Mouse (Mus musculus): ENCODE data around the gene Tll2. TPM values are rescaled to one million over a fixed set of nuclear protein-coding genes. Genes with fewer than 3 reads are reported as not detected.
A peak's percentile ranks its signal among the peaks of the same experiment; 100 is the strongest.

The Tll2 gene
- polyA plus RNA-seq, 1 experiment from 2014 or later, result not detected

DNA sequence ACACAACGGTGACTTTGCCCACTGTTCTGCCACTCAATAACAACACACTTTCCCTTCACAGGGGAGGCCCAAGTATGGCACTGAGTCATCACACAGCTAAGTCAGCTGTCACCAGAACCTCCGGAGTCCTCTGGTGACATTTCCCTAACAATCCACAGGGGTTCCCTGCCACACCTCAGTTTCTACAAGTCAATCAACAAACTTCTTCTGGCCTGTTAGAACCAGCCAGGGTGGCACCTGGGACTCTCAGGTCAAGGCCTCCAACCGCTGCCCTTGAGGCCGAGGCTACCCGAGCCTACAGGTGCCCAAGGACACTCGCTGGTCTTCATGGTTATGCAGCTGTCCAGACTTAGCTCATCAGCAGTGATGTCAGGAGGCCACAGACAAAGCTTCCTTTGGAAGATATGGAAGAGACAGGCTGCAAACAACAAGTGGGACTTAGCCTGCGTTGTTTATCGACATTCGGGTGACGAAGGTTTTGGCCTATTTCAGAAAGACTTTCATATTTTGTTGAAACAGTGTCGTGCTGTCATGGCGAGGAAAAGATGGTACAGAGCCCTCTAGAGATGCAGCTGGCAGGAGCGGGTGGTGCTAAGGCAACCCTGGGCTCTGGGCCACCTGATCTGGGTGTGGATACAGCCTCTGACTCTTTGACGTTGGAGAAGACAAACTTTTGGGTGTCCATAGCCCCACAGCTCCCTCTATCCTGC lies 132.7 kb downstream of the Tll2 start:
- Histone ChIP-seq H3K4me3 (replicated peaks; ENCODE audit: low read depth, low read length) (no peak overlapping the region), H3K4me2 (ENCODE audit: low read length) (no peak overlapping the region), H3K27me3 (ENCODE audit: insufficient read depth, low read length) (no peaks in the 10 kb centered on the region), H3K27ac (no peak overlapping the region), H3K36me3 (ENCODE audit: insufficient read depth, low read length) (no peaks in the 10 kb centered on the region), H3K9me3 (replicated peaks; ENCODE audit: low read length) (no peaks in the 10 kb centered on the region), H3K9ac (ENCODE audit: low read depth, low read length) (no peak overlapping the region), H3K4me1 (replicated peaks; ENCODE audit: insufficient read depth, low read length) (no peaks in the 10 kb centered on the region)
- no peak for DNase-seq (ENCODE audit: low spot score)
- WGBS, result 84% methylated on average over 14 of the region's 14 CpGs
- TF ChIP-seq CTCF (IDR thresholded peaks at IDR 0.05; ENCODE audit: low read depth), result no peak
- no peak for ATAC-seq (replicated peaks; ENCODE audit: low FRiP score, low read depth)

GRCm38 (mm10) chr19:41071500-41071899 lies 135.1 kb downstream of the Tll2 start:
- Histone ChIP-seq H3K27ac (no peak overlapping the region), H3K27me3 (ENCODE audit: insufficient read depth, low read length) (no peaks in the 10 kb centered on the region), H3K9ac (ENCODE audit: low read depth, low read length) (no peak overlapping the region), H3K4me2 (ENCODE audit: low read length) (no peak overlapping the region), H3K4me1 (replicated peaks; ENCODE audit: insufficient read depth, low read length) (no peaks in the 10 kb centered on the region), H3K4me3 (replicated peaks; ENCODE audit: low read depth, low read length) (no peak overlapping the region), H3K9me3 (replicated peaks; ENCODE audit: low read length) (no peaks in the 10 kb centered on the region), H3K36me3 (ENCODE audit: insufficient read depth, low read length) (no peaks in the 10 kb centered on the region)
- peak; percentile 93 for DNase-seq (ENCODE audit: low spot score)
- 8% methylated on average over 8 of the region's 8 CpGs for WGBS
- ATAC-seq (replicated peaks; ENCODE audit: low FRiP score, low read depth), result no peak
- peak; percentile 100 for TF ChIP-seq CTCF (IDR thresholded peaks at IDR 0.05; ENCODE audit: low read depth)

DNA sequence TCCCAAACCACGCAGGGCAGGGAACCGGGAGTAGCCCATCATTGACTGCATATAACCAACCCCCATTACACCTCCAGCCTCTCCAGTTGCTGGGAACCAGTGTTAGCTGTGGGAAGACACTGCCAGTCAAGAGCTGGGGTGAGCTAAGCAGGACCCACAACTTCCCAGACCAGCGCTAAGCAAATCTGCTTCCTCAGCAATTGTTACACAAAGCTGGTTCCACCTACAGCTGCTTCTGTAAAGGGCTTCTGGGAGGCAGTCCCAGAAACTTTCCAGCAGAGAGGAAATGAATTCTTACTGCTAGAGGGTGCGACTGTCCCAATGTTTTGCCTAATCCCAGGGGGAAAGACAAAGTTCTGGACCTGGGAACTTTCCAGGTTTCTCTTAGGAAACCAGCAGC lies 151.9 kb downstream of the Tll2 start:
- Histone ChIP-seq H3K27me3 (ENCODE audit: insufficient read depth, low read length) (no peaks in the 10 kb centered on the region), H3K4me3 (replicated peaks; ENCODE audit: low read depth, low read length) (no peak overlapping the region), H3K27ac (no peak overlapping the region), H3K36me3 (ENCODE audit: insufficient read depth, low read length) (no peaks in the 10 kb centered on the region), H3K4me2 (ENCODE audit: low read length) (no peak overlapping the region), H3K4me1 (replicated peaks; ENCODE audit: insufficient read depth, low read length) (no peaks in the 10 kb centered on the region), H3K9me3 (replicated peaks; ENCODE audit: low read length) (no peaks in the 10 kb centered on the region), H3K9ac (ENCODE audit: low read depth, low read length) (no peak overlapping the region)
- DNase-seq (ENCODE audit: low spot score) (no peak), ATAC-seq (replicated peaks; ENCODE audit: low FRiP score, low read depth) (no peak)
- TF ChIP-seq CTCF (IDR thresholded peaks at IDR 0.05; ENCODE audit: low read depth), result no peak
- 43% methylated on average over 4 of the region's 4 CpGs for WGBS

DNA sequence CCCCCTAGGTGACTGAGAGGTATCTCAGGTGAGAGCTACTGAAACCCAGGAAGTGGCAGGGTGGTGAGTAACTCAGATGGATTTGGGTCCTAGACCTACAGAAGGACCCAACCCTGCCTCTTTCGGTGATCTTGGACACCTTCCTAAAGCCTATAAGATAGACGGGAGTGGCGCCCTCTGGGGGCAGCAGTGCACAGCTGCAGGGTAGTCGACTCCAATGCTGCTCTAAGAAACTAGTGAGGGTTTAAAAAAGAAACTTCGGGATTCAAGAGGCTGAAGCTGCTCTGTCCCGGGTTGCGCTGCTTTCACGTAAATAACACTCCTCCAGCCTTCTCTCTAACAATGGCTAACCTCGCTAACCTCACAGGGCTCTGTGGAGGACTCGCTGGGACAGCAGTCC lies 153.1 kb downstream of the Tll2 start:
- Histone ChIP-seq H3K9ac (ENCODE audit: low read depth, low read length) (no peak overlapping the region), H3K27me3 (ENCODE audit: insufficient read depth, low read length) (no peaks in the 10 kb centered on the region), H3K36me3 (ENCODE audit: insufficient read depth, low read length) (no peaks in the 10 kb centered on the region), H3K4me3 (replicated peaks; ENCODE audit: low read depth, low read length) (no peak overlapping the region), H3K9me3 (replicated peaks; ENCODE audit: low read length) (no peaks in the 10 kb centered on the region), H3K27ac (0 out of 2 replicates have a peak overlapping the region, but pooled peaks have one; percentile 37), H3K4me1 (replicated peaks; ENCODE audit: insufficient read depth, low read length) (no peaks in the 10 kb centered on the region), H3K4me2 (ENCODE audit: low read length) (no peak overlapping the region)
- 34% methylated on average over 10 of the region's 10 CpGs for WGBS
- peak; percentile 65 for TF ChIP-seq CTCF (IDR thresholded peaks at IDR 0.05; ENCODE audit: low read depth)
- ATAC-seq (replicated peaks; ENCODE audit: low FRiP score, low read depth) (no peak), DNase-seq (ENCODE audit: low spot score) (peak; percentile 35)

- 39% methylated on average over 5 of the region's 5 CpGs for WGBS
- Histone ChIP-seq H3K9me3 (replicated peaks; ENCODE audit: low read length) (no peaks in the 10 kb centered on the region), H3K27ac (peak overlapping the region; percentile 71), H3K36me3 (ENCODE audit: insufficient read depth, low read length) (no peaks in the 10 kb centered on the region), H3K4me3 (replicated peaks; ENCODE audit: low read depth, low read length) (no peak overlapping the region), H3K9ac (ENCODE audit: low read depth, low read length) (no peak overlapping the region), H3K4me2 (ENCODE audit: low read length) (no peak overlapping the region), H3K27me3 (ENCODE audit: insufficient read depth, low read length) (no peaks in the 10 kb centered on the region), H3K4me1 (replicated peaks; ENCODE audit: insufficient read depth, low read length) (no peaks in the 10 kb centered on the region)
- peak; percentile 77 for ATAC-seq (replicated peaks; ENCODE audit: low FRiP score, low read depth)
- peak; percentile 22; the same call in 1 of the 2 replicates for TF ChIP-seq CTCF (IDR thresholded peaks at IDR 0.05; ENCODE audit: low read depth)
- DNase-seq (ENCODE audit: low spot score), result peak; percentile 7
Observed at GRCm38 (mm10) chr19:41052247-41052646, 154.4 kb downstream of the Tll2 start.

GRCm38 (mm10) chr19:41051714-41052113 lies 154.9 kb downstream of the Tll2 start:
- H3K27me3 ChIP-seq (ENCODE audit: insufficient read depth, low read length), result no peaks in the 10 kb centered on the region
- 79% methylated on average over 1 of the region's 1 CpGs for WGBS
- H3K27ac ChIP-seq, result peak overlapping the region; percentile 71; the same call in 1 of the 2 replicates
- no peak overlapping the region for H3K9ac ChIP-seq (ENCODE audit: low read depth, low read length)
- H3K4me2 ChIP-seq (ENCODE audit: low read length), result no peak overlapping the region
- no peaks in the 10 kb centered on the region for H3K4me1 ChIP-seq (replicated peaks; ENCODE audit: insufficient read depth, low read length)
- H3K36me3 ChIP-seq (ENCODE audit: insufficient read depth, low read length), result no peaks in the 10 kb centered on the region
- no peak for DNase-seq (ENCODE audit: low spot score)
- no peak for TF ChIP-seq CTCF (IDR thresholded peaks at IDR 0.05; ENCODE audit: low read depth)
- no peak for ATAC-seq (replicated peaks; ENCODE audit: low FRiP score, low read depth)
- no peak overlapping the region for H3K4me3 ChIP-seq (replicated peaks; ENCODE audit: low read depth, low read length)
- H3K9me3 ChIP-seq (replicated peaks; ENCODE audit: low read length), result no peaks in the 10 kb centered on the region

DNA sequence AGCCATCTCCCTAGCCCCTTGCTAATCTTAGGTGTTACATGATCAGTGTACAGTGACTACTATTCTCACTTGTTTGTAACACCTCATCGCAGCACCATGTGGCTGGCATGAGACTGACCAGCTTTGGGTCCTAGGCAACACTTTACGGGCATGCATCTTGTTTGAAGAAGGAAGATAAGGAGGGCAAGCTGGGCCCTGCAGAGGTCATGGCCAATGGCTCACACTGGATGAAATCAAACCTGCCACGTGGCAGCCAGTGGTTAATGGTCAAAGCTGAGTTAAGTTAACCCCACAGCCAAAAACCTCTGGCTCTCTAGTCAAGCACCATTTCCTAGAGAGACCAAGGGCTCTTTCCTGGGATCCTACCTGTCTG lies 158.5 kb downstream of the Tll2 start:
- H3K9ac ChIP-seq (ENCODE audit: low read depth, low read length), result no peak overlapping the region
- 81% methylated on average over 3 of the region's 3 CpGs for WGBS
- TF ChIP-seq CTCF (IDR thresholded peaks at IDR 0.05; ENCODE audit: low read depth), result no peak
- H3K9me3 ChIP-seq (replicated peaks; ENCODE audit: low read length), result no peaks in the 10 kb centered on the region
- no peaks in the 10 kb centered on the region for H3K36me3 ChIP-seq (ENCODE audit: insufficient read depth, low read length)
- no peak overlapping the region for H3K4me3 ChIP-seq (replicated peaks; ENCODE audit: low read depth, low read length)
- H3K27ac ChIP-seq, result no peak overlapping the region
- H3K4me2 ChIP-seq (ENCODE audit: low read length), result no peak overlapping the region
- ATAC-seq (replicated peaks; ENCODE audit: low FRiP score, low read depth), result no peak
- DNase-seq (ENCODE audit: low spot score), result no peak
- H3K4me1 ChIP-seq (replicated peaks; ENCODE audit: insufficient read depth, low read length), result no peaks in the 10 kb centered on the region
- no peaks in the 10 kb centered on the region for H3K27me3 ChIP-seq (ENCODE audit: insufficient read depth, low read length)
